Mouse (Mus musculus): ENCODE results near the gene Gm7102. TPM values are rescaled to one million over a fixed set of nuclear protein-coding genes. Genes with fewer than 3 reads are reported as not detected.
A peak's percentile ranks its signal among the peaks of the same experiment; 100 is the strongest.
"Not testable (repeated sequence)": the region's sequence is repeated elsewhere in the genome, so short reads cannot be mapped to it uniquely, and the experiment has no call there.

Gm7102 gene
- polyA plus RNA-seq (2014; fragmentation: Nextera tagmentation; extraction: Ambion mirVana), result 0.24 and 0.40 TPM in 2 replicates

- H3K9me3 ChIP-seq (ENCODE audit: control insufficient read depth, low read length), result no peaks in the 10 kb centered on the region
- WGBS, result 30% methylated on average over 39 of the region's 39 CpGs
- no peak within 1 kb of the TSS for H3K9ac ChIP-seq (ENCODE audit: low read length)
- H3K27me3 ChIP-seq (replicated peaks; ENCODE audit: control insufficient read depth, insufficient read depth, low read length), result no peaks in the 10 kb centered on the region
- no peak for ATAC-seq (replicated peaks; ENCODE audit: low FRiP score, low TSS enrichment, low read depth)
- H3K36me3 ChIP-seq (ENCODE audit: control insufficient read depth, insufficient read depth, low read length), result no peaks in the 10 kb centered on the region
- peak within 1 kb of the TSS; percentile 28 for H3K4me3 ChIP-seq (ENCODE audit: low read depth, low read length)
- no peaks in the 10 kb centered on the region for H3K4me1 ChIP-seq (replicated peaks; ENCODE audit: control insufficient read depth, insufficient read depth, low read length)
- peak; percentile 61 for DNase-seq (ENCODE audit: low spot score)
- peak within 1 kb of the TSS; percentile 48 for H3K4me2 ChIP-seq (ENCODE audit: low read length)
- H3K27ac ChIP-seq (ENCODE audit: low read depth), result no peak within 1 kb of the TSS
Observed at GRCm38 (mm10) chr19:61175756-61176324, at the start of gene Gm7102. Gene Gm7102, minus strand, starts transcription at chr19:61176309.

- no peak overlapping the region for H3K9ac ChIP-seq (ENCODE audit: low read length)
- peak; percentile 4 for ATAC-seq (replicated peaks; ENCODE audit: low FRiP score, low TSS enrichment, low read depth)
- H3K36me3 ChIP-seq (ENCODE audit: control insufficient read depth, insufficient read depth, low read length), result no peaks in the 10 kb centered on the region
- H3K27ac ChIP-seq (ENCODE audit: low read depth), result no peak overlapping the region
- peak overlapping the region; percentile 61 for H3K4me2 ChIP-seq (ENCODE audit: low read length)
- 0 out of 2 replicates have a peak, but pooled peaks cover 2% of the 10 kb centered on the region for H3K9me3 ChIP-seq (ENCODE audit: control insufficient read depth, low read length)
- H3K27me3 ChIP-seq (replicated peaks; ENCODE audit: control insufficient read depth, insufficient read depth, low read length), result no peaks in the 10 kb centered on the region
- H3K4me1 ChIP-seq (replicated peaks; ENCODE audit: control insufficient read depth, insufficient read depth, low read length), result no peaks in the 10 kb centered on the region
- peak overlapping the region; percentile 61 for H3K4me3 ChIP-seq (ENCODE audit: low read depth, low read length)
- DNase-seq (ENCODE audit: low spot score), result peak; percentile 58
- WGBS, result 26% methylated on average over 53 of the region's 53 CpGs
Observed at GRCm38 (mm10) chr19:61224678-61225525, 48.8 kb upstream of the Gm7102 start.

- H3K4me1 ChIP-seq (replicated peaks; ENCODE audit: control insufficient read depth, insufficient read depth, low read length), result no peaks in the 10 kb centered on the region
- H3K9me3 ChIP-seq (ENCODE audit: control insufficient read depth, low read length), result 0 out of 2 replicates have a peak, but pooled peaks cover 2% of the 10 kb centered on the region
- no peak overlapping the region for H3K27ac ChIP-seq (ENCODE audit: low read depth)
- H3K4me2 ChIP-seq (ENCODE audit: low read length), result no peak overlapping the region
- 95% methylated on average over 6 of the region's 6 CpGs for WGBS
- no peak overlapping the region for H3K4me3 ChIP-seq (ENCODE audit: low read depth, low read length)
- no peaks in the 10 kb centered on the region for H3K27me3 ChIP-seq (replicated peaks; ENCODE audit: control insufficient read depth, insufficient read depth, low read length)
- H3K36me3 ChIP-seq (ENCODE audit: control insufficient read depth, insufficient read depth, low read length), result no peaks in the 10 kb centered on the region
- no peak for ATAC-seq (replicated peaks; ENCODE audit: low FRiP score, low TSS enrichment, low read depth)
- no peak for DNase-seq (ENCODE audit: low spot score)
- no peak overlapping the region for H3K9ac ChIP-seq (ENCODE audit: low read length)
Observed at GRCm38 (mm10) chr19:61223706-61224328, 47.7 kb upstream of the Gm7102 start.

- H3K9me3 ChIP-seq (ENCODE audit: control insufficient read depth, low read length); ATAC-seq (replicated peaks; ENCODE audit: low FRiP score, low TSS enrichment, low read depth): not testable (repeated sequence)
Observed at GRCm38 (mm10) chr19:61207506-61207905, 31.4 kb upstream of the Gm7102 start.

GRCm38 (mm10) chr19:61199836-61200235 is 23.7 kb upstream of the Gm7102 start:
- Histone ChIP-seq H3K27ac (ENCODE audit: low read depth) (no peak overlapping the region), H3K4me3 (ENCODE audit: low read depth, low read length) (no peak overlapping the region), H3K9me3 (ENCODE audit: control insufficient read depth, low read length) (no peaks in the 10 kb centered on the region), H3K4me1 (replicated peaks; ENCODE audit: control insufficient read depth, insufficient read depth, low read length) (no peaks in the 10 kb centered on the region), H3K36me3 (ENCODE audit: control insufficient read depth, insufficient read depth, low read length) (no peaks in the 10 kb centered on the region), H3K9ac (ENCODE audit: low read length) (no peak overlapping the region), H3K4me2 (ENCODE audit: low read length) (no peak overlapping the region), H3K27me3 (replicated peaks; ENCODE audit: control insufficient read depth, insufficient read depth, low read length) (no peaks in the 10 kb centered on the region)
- peak; percentile 80 for DNase-seq (ENCODE audit: low spot score)
- no peak for ATAC-seq (replicated peaks; ENCODE audit: low FRiP score, low TSS enrichment, low read depth)
- 22% methylated on average over 10 of the region's 10 CpGs for WGBS

More at GRCm38 (mm10) chr19:61207506-61207905, 31.4 kb upstream of the Gm7102 start:
- 62% methylated on average over 6 of the region's 6 CpGs for WGBS
- not testable (repeated sequence) for H3K27me3 ChIP-seq (replicated peaks; ENCODE audit: control insufficient read depth, insufficient read depth, low read length); H3K9ac ChIP-seq (ENCODE audit: low read length); H3K36me3 ChIP-seq (ENCODE audit: control insufficient read depth, insufficient read depth, low read length); H3K4me3 ChIP-seq (ENCODE audit: low read depth, low read length); H3K4me2 ChIP-seq (ENCODE audit: low read length); H3K4me1 ChIP-seq (replicated peaks; ENCODE audit: control insufficient read depth, insufficient read depth, low read length); H3K27ac ChIP-seq (ENCODE audit: low read depth); DNase-seq (ENCODE audit: low spot score)

GRCm38 (mm10) chr19:61199316-61199715 is 23.2 kb upstream of the Gm7102 start:
- Histone ChIP-seq H3K4me1 (replicated peaks; ENCODE audit: control insufficient read depth, insufficient read depth, low read length) (no peaks in the 10 kb centered on the region), H3K9ac (ENCODE audit: low read length) (no peak overlapping the region), H3K27me3 (replicated peaks; ENCODE audit: control insufficient read depth, insufficient read depth, low read length) (no peaks in the 10 kb centered on the region), H3K36me3 (ENCODE audit: control insufficient read depth, insufficient read depth, low read length) (no peaks in the 10 kb centered on the region), H3K4me3 (ENCODE audit: low read depth, low read length) (no peak overlapping the region), H3K9me3 (ENCODE audit: control insufficient read depth, low read length) (no peaks in the 10 kb centered on the region), H3K27ac (ENCODE audit: low read depth) (no peak overlapping the region), H3K4me2 (ENCODE audit: low read length) (no peak overlapping the region)
- ATAC-seq (replicated peaks; ENCODE audit: low FRiP score, low TSS enrichment, low read depth) (no peak), DNase-seq (ENCODE audit: low spot score) (peak; percentile 99)
- WGBS, result 18% methylated on average over 13 of the region's 13 CpGs

- H3K4me2 ChIP-seq (ENCODE audit: low read length); H3K4me3 ChIP-seq (ENCODE audit: low read depth, low read length); DNase-seq (ENCODE audit: low spot score); H3K27ac ChIP-seq (ENCODE audit: low read depth); ATAC-seq (replicated peaks; ENCODE audit: low FRiP score, low TSS enrichment, low read depth); H3K36me3 ChIP-seq (ENCODE audit: control insufficient read depth, insufficient read depth, low read length); H3K4me1 ChIP-seq (replicated peaks; ENCODE audit: control insufficient read depth, insufficient read depth, low read length); H3K9ac ChIP-seq (ENCODE audit: low read length); H3K9me3 ChIP-seq (ENCODE audit: control insufficient read depth, low read length); H3K27me3 ChIP-seq (replicated peaks; ENCODE audit: control insufficient read depth, insufficient read depth, low read length): not testable (repeated sequence)
- 83% methylated on average over 2 of the region's 2 CpGs for WGBS
Observed at GRCm38 (mm10) chr19:61183590-61183989, 7.5 kb upstream of the Gm7102 start, which contains the start of gene Gm6020. Gene Gm6020, plus strand, starts transcription at chr19:61183890.

GRCm38 (mm10) chr19:61151701-61152420 is 24.2 kb downstream of the Gm7102 start:
- ATAC-seq (replicated peaks; ENCODE audit: low FRiP score, low TSS enrichment, low read depth), result peak; percentile 81; the same call in 1 of the 2 replicates
- no peaks in the 10 kb centered on the region for H3K27me3 ChIP-seq (replicated peaks; ENCODE audit: control insufficient read depth, insufficient read depth, low read length)
- peak overlapping the region; percentile 71 for H3K4me2 ChIP-seq (ENCODE audit: low read length)
- H3K27ac ChIP-seq (ENCODE audit: low read depth), result peak overlapping the region; percentile 51; the same call in 1 of the 2 replicates
- H3K36me3 ChIP-seq (ENCODE audit: control insufficient read depth, insufficient read depth, low read length), result no peaks in the 10 kb centered on the region
- 6% methylated on average over 27 of the region's 27 CpGs for WGBS
- no peaks in the 10 kb centered on the region; the same call in 1 of the 2 replicates for H3K4me1 ChIP-seq (replicated peaks; ENCODE audit: control insufficient read depth, insufficient read depth, low read length)
- H3K4me3 ChIP-seq (ENCODE audit: low read depth, low read length), result peak overlapping the region; percentile 40
- peak overlapping the region; percentile 38 for H3K9ac ChIP-seq (ENCODE audit: low read length)
- H3K9me3 ChIP-seq (ENCODE audit: control insufficient read depth, low read length), result no peaks in the 10 kb centered on the region
- DNase-seq (ENCODE audit: low spot score), result peak; percentile 79

Data from intestine, embryonic 14.5 days (tissue).